Mouse (Mus musculus): ENCODE measurements around the gene Tmem108. TPM values are rescaled to one million over a fixed set of nuclear protein-coding genes. Genes with fewer than 3 reads are reported as not detected.

The Tmem108 gene
- total and polyA plus RNA-seq, 2 experiments from 2014 or later: 33.2 to 42.7 TPM

DNA sequence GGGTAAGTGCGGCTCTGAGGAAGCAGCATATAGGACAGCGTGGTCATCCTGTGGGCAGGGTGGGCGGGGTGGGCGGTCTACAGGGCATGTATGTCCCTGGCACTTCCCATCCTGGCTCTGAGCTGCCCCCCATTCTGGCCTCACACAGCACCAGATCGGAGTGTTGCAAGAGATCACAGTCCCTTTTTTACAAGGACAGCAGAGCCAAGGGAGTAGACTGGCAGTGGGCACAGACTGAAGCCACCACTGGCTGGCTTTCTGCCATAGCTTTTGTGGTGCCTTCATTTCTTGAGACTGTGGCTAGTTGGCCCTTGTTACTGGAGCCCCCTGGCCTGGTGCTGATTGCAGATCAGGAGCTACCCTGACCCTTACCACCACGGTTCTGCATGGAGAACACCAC, 275.4 kb downstream of the Tmem108 start:
- Histone ChIP-seq H3K9ac (no peak overlapping the region), H3K9me3 (ENCODE audit: low read length) (no peaks in the 10 kb centered on the region), H3K27ac (ENCODE audit: low read depth, low read length) (no peak overlapping the region), H3K4me2 (ENCODE audit: low read depth) (no peak overlapping the region), H3K4me1 (ENCODE audit: insufficient read depth) (no peaks in the 10 kb centered on the region), H3K27me3 (ENCODE audit: insufficient read depth, low read length) (no peaks in the 10 kb centered on the region), H3K36me3 (ENCODE audit: insufficient read depth) (peaks cover 19% of the 10 kb centered on the region; the same call in 1 of the 2 replicates), H3K4me3 (ENCODE audit: low read depth, low read length) (no peak overlapping the region)
- ATAC-seq (0 out of 2 replicates have a peak, but pooled peaks have one; percentile 21), DNase-seq (no peak)
- TF ChIP-seq CTCF (IDR thresholded peaks at IDR 0.05; ENCODE audit: low read depth): no peak
- 79% methylated on average over 6 of the region's 6 CpGs for WGBS

DNA sequence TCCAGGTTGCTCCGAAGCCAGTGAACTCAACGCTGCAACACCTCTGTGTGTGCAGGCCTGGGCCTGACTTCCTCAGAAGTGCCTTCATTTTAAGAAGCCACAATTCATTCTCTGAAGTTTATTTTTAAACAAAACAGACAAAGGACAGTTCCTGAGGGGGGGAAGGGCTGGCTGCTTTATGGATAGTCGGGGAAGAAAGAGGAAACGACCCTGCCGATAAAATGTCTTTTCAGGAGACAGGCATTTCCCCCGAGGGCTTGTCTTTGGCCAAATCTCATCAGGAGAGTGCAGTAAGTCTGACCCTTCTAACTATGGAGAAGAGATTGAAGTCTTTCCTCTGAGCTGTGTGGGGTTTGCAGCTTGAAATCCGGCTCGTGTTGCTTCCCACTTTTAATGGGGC, 276.0 kb downstream of the Tmem108 start:
- no peaks in the 10 kb centered on the region for H3K27me3 ChIP-seq (ENCODE audit: insufficient read depth, low read length)
- H3K9me3 ChIP-seq (ENCODE audit: low read length): no peaks in the 10 kb centered on the region
- WGBS: 42% methylated on average over 8 of the region's 8 CpGs
- H3K36me3 ChIP-seq (ENCODE audit: insufficient read depth): peaks cover 19% of the 10 kb centered on the region; the same call in 1 of the 2 replicates
- no peak for DNase-seq
- no peaks in the 10 kb centered on the region; the same call in 1 of the 2 replicates for H3K4me1 ChIP-seq (ENCODE audit: insufficient read depth)
- no peak overlapping the region for H3K4me2 ChIP-seq (ENCODE audit: low read depth)
- no peak for ATAC-seq
- no peak overlapping the region for H3K4me3 ChIP-seq (ENCODE audit: low read depth, low read length)
- no peak overlapping the region for H3K27ac ChIP-seq (ENCODE audit: low read depth, low read length)
- no peak for TF ChIP-seq CTCF (IDR thresholded peaks at IDR 0.05; ENCODE audit: low read depth)
- H3K9ac ChIP-seq: no peak overlapping the region

DNA sequence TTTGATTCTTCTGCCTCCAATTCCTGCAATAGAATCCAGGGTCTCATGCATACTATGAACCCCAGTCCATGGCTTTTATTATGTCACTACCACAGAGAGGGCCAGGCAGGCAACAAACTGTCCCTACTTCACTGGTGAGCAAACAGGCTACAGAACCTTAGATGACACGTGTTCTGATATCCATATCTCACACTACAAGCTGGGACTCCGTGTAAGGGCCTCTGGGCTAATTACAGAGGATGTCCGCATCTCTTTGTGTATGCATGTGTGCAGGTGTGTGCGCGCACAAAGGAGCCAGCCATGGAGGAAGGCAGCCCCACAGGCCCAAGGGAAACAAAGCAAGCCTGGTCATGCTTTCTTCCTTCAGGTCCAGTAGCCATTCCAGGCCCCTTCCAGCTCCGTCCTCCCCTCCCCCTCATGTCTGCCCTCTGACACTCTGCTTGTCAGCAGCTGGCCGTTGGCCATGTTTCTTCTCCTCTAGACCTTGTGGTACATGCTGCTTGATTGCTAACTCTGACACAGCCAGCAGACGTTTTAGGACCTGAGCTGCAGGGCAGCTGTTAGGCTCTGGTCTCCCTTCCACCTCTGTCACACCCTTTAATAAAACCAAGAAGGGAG, 280.9 kb downstream of the Tmem108 start:
- no peak for TF ChIP-seq CTCF (IDR thresholded peaks at IDR 0.05; ENCODE audit: low read depth)
- H3K9me3 ChIP-seq (ENCODE audit: low read length): no peaks in the 10 kb centered on the region
- H3K4me3 ChIP-seq (ENCODE audit: low read depth, low read length): no peak overlapping the region
- H3K27ac ChIP-seq (ENCODE audit: low read depth, low read length): no peak overlapping the region; the same call in 1 of the 2 replicates
- peak; percentile 28 for ATAC-seq
- H3K4me1 ChIP-seq (ENCODE audit: insufficient read depth): no peaks in the 10 kb centered on the region; the same call in 1 of the 2 replicates
- WGBS: 49% methylated on average over 8 of the region's 8 CpGs
- H3K4me2 ChIP-seq (ENCODE audit: low read depth): no peak overlapping the region
- DNase-seq: no peak
- no peak overlapping the region for H3K9ac ChIP-seq
- 0 out of 2 replicates have a peak, but pooled peaks cover 4% of the 10 kb centered on the region for H3K36me3 ChIP-seq (ENCODE audit: insufficient read depth)
- no peaks in the 10 kb centered on the region for H3K27me3 ChIP-seq (ENCODE audit: insufficient read depth, low read length)

- Histone ChIP-seq H3K36me3 (ENCODE audit: insufficient read depth) (0 out of 2 replicates have a peak, but pooled peaks cover 4% of the 10 kb centered on the region), H3K27ac (ENCODE audit: low read depth, low read length) (no peak within 1 kb of the TSS; the same call in 1 of the 2 replicates), H3K4me1 (ENCODE audit: insufficient read depth) (no peaks in the 10 kb centered on the region; the same call in 1 of the 2 replicates), H3K9me3 (ENCODE audit: low read length) (no peaks in the 10 kb centered on the region), H3K4me2 (ENCODE audit: low read depth) (no peak within 1 kb of the TSS), H3K27me3 (ENCODE audit: insufficient read depth, low read length) (no peaks in the 10 kb centered on the region), H3K9ac (no peak within 1 kb of the TSS), H3K4me3 (ENCODE audit: low read depth, low read length) (no peak within 1 kb of the TSS)
- DNase-seq (no peak), ATAC-seq (peak; percentile 76)
- WGBS: 58% methylated on average over 9 of the region's 9 CpGs
- TF ChIP-seq CTCF (IDR thresholded peaks at IDR 0.05; ENCODE audit: low read depth): no peak
Observed at GRCm38 (mm10) chr9:103480044-103480576, 281.5 kb downstream of the Tmem108 start, which contains the start of gene Bfsp2. Bfsp2 (minus strand) TSS chr9:103480420.

DNA sequence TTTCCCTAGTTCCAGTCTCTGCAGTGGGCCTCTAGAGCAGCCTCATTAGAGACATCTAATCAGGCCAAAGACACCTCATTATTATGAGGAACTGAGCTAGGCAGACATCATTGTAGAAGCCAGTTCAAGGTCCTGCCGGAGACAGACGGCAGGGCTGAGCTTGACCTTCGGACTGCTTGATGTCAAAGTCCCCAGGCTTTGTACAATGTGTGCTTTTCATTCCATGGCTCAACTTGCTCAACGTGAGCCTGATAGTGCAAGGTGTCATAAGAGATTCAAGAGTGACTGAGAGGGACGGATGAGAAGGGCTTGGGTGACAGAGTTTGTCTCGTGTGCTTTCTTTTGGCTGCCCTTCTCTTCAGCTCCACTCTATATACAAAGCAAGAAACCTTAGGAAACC, 286.2 kb downstream of the Tmem108 start:
- no peaks in the 10 kb centered on the region; the same call in 1 of the 2 replicates for H3K4me1 ChIP-seq (ENCODE audit: insufficient read depth)
- ATAC-seq (no peak), DNase-seq (no peak)
- no peaks in the 10 kb centered on the region for H3K9me3 ChIP-seq (ENCODE audit: low read length)
- no peak overlapping the region for H3K4me2 ChIP-seq (ENCODE audit: low read depth)
- 81% methylated on average over 6 of the region's 6 CpGs for WGBS
- no peak for TF ChIP-seq CTCF (IDR thresholded peaks at IDR 0.05; ENCODE audit: low read depth)
- H3K27me3 ChIP-seq (ENCODE audit: insufficient read depth, low read length): no peaks in the 10 kb centered on the region
- H3K4me3 ChIP-seq (ENCODE audit: low read depth, low read length): no peak overlapping the region
- no peaks in the 10 kb centered on the region for H3K36me3 ChIP-seq (ENCODE audit: insufficient read depth)
- no peak overlapping the region for H3K9ac ChIP-seq
- no peak overlapping the region for H3K27ac ChIP-seq (ENCODE audit: low read depth, low read length)

DNA sequence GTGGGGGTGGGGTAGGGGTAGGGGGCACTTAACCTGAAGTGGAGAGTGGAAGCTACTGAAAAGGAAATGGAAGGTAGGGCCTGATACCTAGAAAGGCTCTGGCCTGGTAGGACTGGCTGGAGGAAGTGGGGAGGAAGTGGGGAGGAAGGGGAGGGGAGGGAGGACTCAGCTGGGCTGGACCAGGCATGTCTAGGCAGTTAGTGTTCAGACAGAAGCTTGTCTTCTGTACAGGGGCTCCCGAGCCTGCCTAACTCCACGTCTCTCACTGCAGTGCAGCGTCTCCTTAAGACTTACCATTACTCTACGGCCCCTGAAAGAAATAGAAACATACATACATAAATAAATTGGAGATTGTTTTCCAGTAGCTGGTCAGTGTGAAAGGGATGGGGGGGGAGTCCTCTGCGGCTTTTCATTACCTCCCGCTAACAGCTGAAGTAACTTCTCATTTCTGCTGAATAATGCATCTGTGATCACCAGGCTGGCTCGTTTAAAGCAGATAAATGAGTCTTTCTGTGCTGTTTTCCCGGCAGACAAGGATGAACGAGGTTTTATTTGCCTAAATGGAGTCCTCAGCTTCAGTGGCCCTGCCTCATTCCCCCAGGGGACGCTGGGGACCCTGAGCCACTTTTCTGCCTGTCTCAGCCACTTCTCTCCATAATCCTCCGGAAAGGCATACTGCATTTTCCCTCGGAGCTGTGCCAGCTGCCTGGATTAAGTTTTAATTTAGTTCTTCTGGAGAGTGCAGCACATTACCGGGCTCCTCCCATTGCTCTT, 287.5 kb downstream of the Tmem108 start:
- Histone ChIP-seq H3K36me3 (ENCODE audit: insufficient read depth) (no peaks in the 10 kb centered on the region), H3K27me3 (ENCODE audit: insufficient read depth, low read length) (no peaks in the 10 kb centered on the region), H3K27ac (ENCODE audit: low read depth, low read length) (no peak overlapping the region; the same call in 1 of the 2 replicates), H3K9ac (peak overlapping the region; percentile 4; the same call in 1 of the 2 replicates), H3K4me1 (ENCODE audit: insufficient read depth) (no peaks in the 10 kb centered on the region), H3K4me3 (ENCODE audit: low read depth, low read length) (no peak overlapping the region), H3K4me2 (ENCODE audit: low read depth) (no peak overlapping the region), H3K9me3 (ENCODE audit: low read length) (no peaks in the 10 kb centered on the region)
- peak; percentile 56 for ATAC-seq
- DNase-seq: peak; percentile 37
- no peak for TF ChIP-seq CTCF (IDR thresholded peaks at IDR 0.05; ENCODE audit: low read depth)
- WGBS: 9% methylated on average over 13 of the region's 13 CpGs

Data from forebrain, postnatal 0 days (tissue).